Mouse (Mus musculus) CH12.LX (cell line): ENCODE results near the gene 2310039H08Rik. TPM values are rescaled to one million over a fixed set of nuclear protein-coding genes. Genes with fewer than 3 reads are reported as not detected.

Experiments
- DNase-seq: peaks from one replicate; pipeline ENCODE4 v3.0.0-alpha.2; 2013; ENCODE audit errors: extremely low read depth
- H3K27ac ChIP-seq: 2 replicates; pipeline ENCODE4 v1.5.1; 2012; ENCODE audit warnings: low read depth, mild to moderate bottlenecking, control low read depth, moderate library complexity; ENCODE audit not compliant: insufficient read depth
- H3K27me3 ChIP-seq: replicated peaks from 2 replicates; pipeline ENCODE3; 2012; ENCODE audit warnings: inconsistent platforms
- H3K36me3 ChIP-seq, 2 experiments: replicated peaks in 1 of 2; 2 replicates each; pipeline versions ENCODE3 to v1.6.1; 2012; ENCODE audit warnings: inconsistent platforms in 1 of 2, low read length in 1 of 2, mild to moderate bottlenecking in 1 of 2, mixed read lengths in 1 of 2, moderate library complexity in 1 of 2; ENCODE audit not compliant: control insufficient read depth in 1 of 2, insufficient read depth in 1 of 2
- H3K4me1 ChIP-seq, 2 experiments: 2 replicates each; pipeline ENCODE4 v1.6.1; 2012; ENCODE audit warnings: inconsistent platforms in 1 of 2, moderate library complexity in 1 of 2; ENCODE audit not compliant: insufficient read depth in 2 of 2, control insufficient read depth in 1 of 2
- H3K4me2 ChIP-seq: 2 replicates; pipeline ENCODE4 v1.6.1; 2012; ENCODE audit warnings: low read depth, mild to moderate bottlenecking, control low read depth; ENCODE audit not compliant: poor library complexity, insufficient read depth, severe bottlenecking
- H3K4me3 ChIP-seq, 3 experiments: fragments of 150-350 bp in 1 of 3; sonication (generic) in 1 of 3; replicated peaks in 1 of 3; 2 replicates each; pipeline versions ENCODE3 to v1.5.1; 2011 to 2012; ENCODE audit warnings: low read depth in 2 of 3, low read length in 2 of 3, mild to moderate bottlenecking in 2 of 3, moderate library complexity in 2 of 3, control low read depth in 1 of 3, improper control_type of control experiment in 1 of 3, inconsistent platforms in 1 of 3, mixed read lengths in 1 of 3; ENCODE audit not compliant: poor library complexity in 1 of 3
- H3K79me2 ChIP-seq: replicated peaks from 2 replicates; pipeline ENCODE4 v1.6.1; 2012; ENCODE audit warnings: mild to moderate bottlenecking, moderate library complexity; ENCODE audit not compliant: control insufficient read depth, poor library complexity, insufficient read depth, severe bottlenecking; ENCODE audit errors: extremely low read depth
- H3K9ac ChIP-seq: 2 replicates; pipeline ENCODE4 v1.6.1; 2012; ENCODE audit warnings: low read depth, mild to moderate bottlenecking, control low read depth, moderate library complexity; ENCODE audit not compliant: insufficient read depth
- H3K9me3 ChIP-seq: replicated peaks from 2 replicates; pipeline ENCODE3; 2012; ENCODE audit warnings: low read length, inconsistent platforms, mixed read lengths
- BHLHE40 ChIP-seq: IDR thresholded peaks from 2 replicates; pipeline ENCODE4 v1.6.1; 2011; ENCODE audit warnings: mild to moderate bottlenecking, low read depth, low read length, improper control_type of control experiment
- CHD1 ChIP-seq: IDR thresholded peaks from 2 replicates; pipeline ENCODE4 v1.6.1; 2012; ENCODE audit warnings: low read depth, low read length, improper control_type of control experiment, inconsistent platforms
- CTCF ChIP-seq, 2 experiments: IDR thresholded peaks in 1 of 2; conservative IDR thresholded peaks in 1 of 2; 2 replicates each; pipeline ENCODE4 v1.5.1; 2011 to 2012; ENCODE audit warnings: low read depth in 2 of 2, low read length in 2 of 2, improper control_type of control experiment in 1 of 2, inconsistent platforms in 1 of 2, mild to moderate bottlenecking in 1 of 2, moderate library complexity in 1 of 2
- E2F4 ChIP-seq: IDR thresholded peaks from 2 replicates; pipeline ENCODE4 v1.6.1; 2011; ENCODE audit warnings: low read depth, low read length, improper control_type of control experiment; ENCODE audit not compliant: insufficient replicate concordance
- ELF1 ChIP-seq: IDR thresholded peaks from 2 replicates; pipeline ENCODE4 v1.6.1; 2014; ENCODE audit warnings: low read depth, mild to moderate bottlenecking, inconsistent platforms, low read length, improper control_type of control experiment
- EP300 ChIP-seq: IDR thresholded peaks from 2 replicates; pipeline ENCODE4 v1.6.1; 2011; ENCODE audit warnings: low read length, improper control_type of control experiment
- GABPA ChIP-seq: IDR thresholded peaks from 2 replicates; pipeline ENCODE4 v1.6.1; 2012; ENCODE audit warnings: low read depth, low read length, improper control_type of control experiment, inconsistent platforms; ENCODE audit not compliant: insufficient replicate concordance
- HCFC1 ChIP-seq: IDR thresholded peaks from 2 replicates; pipeline ENCODE4 v1.6.1; 2012; ENCODE audit warnings: low read depth, mild to moderate bottlenecking, inconsistent platforms, low read length, improper control_type of control experiment
- IRF4 ChIP-seq: IDR thresholded peaks from 2 replicates; pipeline ENCODE4 v1.6.1; 2014; ENCODE audit warnings: low read depth, mild to moderate bottlenecking, inconsistent platforms, low read length, improper control_type of control experiment
- JUN ChIP-seq: IDR thresholded peaks from 2 replicates; pipeline ENCODE4 v1.6.1; 2011; ENCODE audit warnings: low read depth, mild to moderate bottlenecking, low read length, improper control_type of control experiment, moderate library complexity; ENCODE audit not compliant: insufficient read depth
- JUND ChIP-seq: conservative IDR thresholded peaks from 2 replicates; pipeline ENCODE4 v1.6.1; 2011; ENCODE audit warnings: low read depth, low read length, improper control_type of control experiment
- KAT2A ChIP-seq: IDR thresholded peaks from 2 replicates; pipeline ENCODE4 v1.6.1; 2012; ENCODE audit warnings: low read length, improper control_type of control experiment, inconsistent platforms; ENCODE audit not compliant: insufficient replicate concordance
- MAFK ChIP-seq: IDR thresholded peaks from 2 replicates; pipeline ENCODE4 v1.6.1; 2011; ENCODE audit warnings: low read length, improper control_type of control experiment; ENCODE audit not compliant: insufficient replicate concordance
- MAZ ChIP-seq: IDR thresholded peaks from 2 replicates; pipeline ENCODE4 v1.6.1; 2012; ENCODE audit warnings: low read depth, mild to moderate bottlenecking, inconsistent platforms, low read length, improper control_type of control experiment, moderate library complexity
- MEF2A ChIP-seq: IDR thresholded peaks from 2 replicates; pipeline ENCODE4 v1.6.1; 2014; ENCODE audit warnings: low read depth, mild to moderate bottlenecking, inconsistent platforms, low read length, improper control_type of control experiment, borderline replicate concordance
- MXI1 ChIP-seq: IDR thresholded peaks from 2 replicates; pipeline ENCODE4 v1.6.1; 2011; ENCODE audit warnings: mild to moderate bottlenecking, low read depth, low read length, improper control_type of control experiment
- MYC ChIP-seq: IDR thresholded peaks from 2 replicates; pipeline ENCODE4 v1.6.1; 2011; ENCODE audit warnings: low read depth, mild to moderate bottlenecking, improper control_type of control experiment, low read length
- NELFE ChIP-seq: IDR thresholded peaks from 2 replicates; pipeline ENCODE4 v1.6.1; 2011; ENCODE audit warnings: low read depth, low read length, improper control_type of control experiment
- NRF1 ChIP-seq: IDR thresholded peaks from 2 replicates; pipeline ENCODE4 v1.6.1; 2014; ENCODE audit warnings: low read depth, mild to moderate bottlenecking, inconsistent platforms, low read length, improper control_type of control experiment, moderate library complexity
- PAX5 ChIP-seq: IDR thresholded peaks from 2 replicates; pipeline ENCODE4 v1.6.1; 2012; ENCODE audit warnings: low read length, inconsistent platforms, mixed read lengths
- POLR2A ChIP-seq: IDR thresholded peaks from 2 replicates; pipeline ENCODE4 v1.6.1; 2011; ENCODE audit warnings: low read depth, mild to moderate bottlenecking, improper control_type of control experiment, low read length
- POLR2AphosphoS2 ChIP-seq: IDR thresholded peaks from 2 replicates; pipeline ENCODE4 v1.6.1; 2011; ENCODE audit warnings: low read depth, low read length, improper control_type of control experiment
- RAD21 ChIP-seq: IDR thresholded peaks from 2 replicates; pipeline ENCODE4 v1.6.1; 2011; ENCODE audit warnings: low read depth, mild to moderate bottlenecking, low read length, improper control_type of control experiment, moderate library complexity
- RCOR1 ChIP-seq: conservative IDR thresholded peaks from 2 replicates; pipeline ENCODE4 v1.6.1; 2012; ENCODE audit warnings: low read depth, mild to moderate bottlenecking, inconsistent platforms, low read length, improper control_type of control experiment
- SIN3A ChIP-seq: IDR thresholded peaks from 2 replicates; pipeline ENCODE4 v1.6.1; 2012; ENCODE audit warnings: low read length, improper control_type of control experiment, inconsistent platforms
- SMC3 ChIP-seq: IDR thresholded peaks from 2 replicates; pipeline ENCODE4 v1.6.1; 2011; ENCODE audit warnings: low read depth, low read length, improper control_type of control experiment
- TBP ChIP-seq: conservative IDR thresholded peaks from 2 replicates; pipeline ENCODE4 v1.6.1; 2011; ENCODE audit warnings: low read depth, low read length, improper control_type of control experiment
- TCF12 ChIP-seq: IDR thresholded peaks from 2 replicates; pipeline ENCODE4 v1.6.1; 2014; ENCODE audit warnings: low read depth, mild to moderate bottlenecking, inconsistent platforms, low read length, improper control_type of control experiment
- UBTF ChIP-seq: IDR thresholded peaks from 2 replicates; pipeline ENCODE4 v1.6.1; 2012; ENCODE audit warnings: low read depth, mild to moderate bottlenecking, inconsistent platforms, low read length, improper control_type of control experiment, moderate library complexity
- USF1 ChIP-seq: IDR thresholded peaks from 2 replicates; pipeline ENCODE4 v1.6.1; 2014; ENCODE audit warnings: low read depth, mild to moderate bottlenecking, inconsistent platforms, low read length, improper control_type of control experiment
- USF2 ChIP-seq: conservative IDR thresholded peaks from 2 replicates; pipeline ENCODE4 v1.6.1; 2011; ENCODE audit warnings: low read depth, low read length, improper control_type of control experiment
- ZC3H11A ChIP-seq: IDR thresholded peaks from 2 replicates; pipeline ENCODE4 v1.6.1; 2012; ENCODE audit warnings: low read depth, mild to moderate bottlenecking, inconsistent platforms, low read length, improper control_type of control experiment
- ZKSCAN1 ChIP-seq: IDR thresholded peaks from 2 replicates; pipeline ENCODE4 v1.6.1; 2012; ENCODE audit warnings: low read depth, inconsistent platforms, low read length, improper control_type of control experiment, borderline replicate concordance
- ZMIZ1 ChIP-seq: IDR thresholded peaks from 2 replicates; pipeline ENCODE4 v1.6.1; 2012; ENCODE audit warnings: low read depth, mild to moderate bottlenecking, inconsistent platforms, low read length, improper control_type of control experiment
- ZNF384 ChIP-seq: IDR thresholded peaks from 2 replicates; pipeline ENCODE4 v1.6.1; 2012; ENCODE audit warnings: low read depth, low read length, improper control_type of control experiment, inconsistent platforms
- dilution Hi-C: fragments of 300-500 bp; cut with MboI; formaldehyde crosslinking; loops from 2 replicates; pipeline ENCODE4 v1.14.3; 2020; ENCODE audit warnings: low sequenced_read_pairs; ENCODE audit not compliant: extremely low pct_unique_long_range_greater_than_20kb, extremely low pct_ligation_motif_present
- in situ Hi-C: fragments of 300-500 bp; cut with MboI; formaldehyde crosslinking; loops from 3 replicates; pipeline ENCODE4 v1.14.3; 2019; ENCODE audit warnings: low sequenced_read_pairs, low pct_ligation_motif_present, low pct_unique_long_range_greater_than_20kb, mixed read lengths
- polyA plus RNA-seq: library from polyadenylated mRNA; unstranded; fragments of >175 nt; gene quantifications from 2 replicates; pipeline ENCODE4 v1.2.1, GENCODE M21; 2012; ENCODE audit warnings: low read depth; ENCODE audit not compliant: insufficient read length
- total RNA-seq, 2 experiments: library from RNA; depleted of rRNA; stranded (reverse); fragments of 300-350 nt in 1 of 2; fragments of >200 nt in 1 of 2; gene quantifications; 2 replicates each; pipeline ENCODE4 v1.2.3; 2012 to 2014

Gene 2310039H08Rik
- total and polyA plus RNA-seq, 3 experiments, result 33.3 to 79.3 (median 65.8) TPM

- Histone ChIP-seq H3K79me2 (no peaks in the 10 kb centered on the region), H3K27me3 (no peaks in the 10 kb centered on the region), H3K4me2 (no peak overlapping the region), H3K9ac (no peak overlapping the region), H3K4me1 (peaks cover 6 to 11% of the 10 kb centered on the region in 2 experiments), H3K36me3 (peaks cover 46 to 75% of the 10 kb centered on the region in 2 experiments), H3K27ac (no peak overlapping the region), H3K9me3 (no peaks in the 10 kb centered on the region), H3K4me3 (no peak overlapping the region)
- in situ Hi-C loops (no loop called here), dilution Hi-C loops (no loop called here)
- no peak for DNase-seq
- TF ChIP-seq JUND, result no peak
- no peak for TF ChIP-seq POLR2AphosphoS2
- TF ChIP-seq ELF1, result no peak
- no peak for TF ChIP-seq SIN3A
- no peak for TF ChIP-seq PAX5
- no peak for TF ChIP-seq RCOR1
- peak; percentile 68 for TF ChIP-seq SMC3
- no peak for TF ChIP-seq NELFE
- TF ChIP-seq MAZ, result no peak
- TF ChIP-seq HCFC1, result no peak
- TF ChIP-seq JUN, result no peak
- no peak for TF ChIP-seq MYC
- no peak for TF ChIP-seq POLR2A
- TF ChIP-seq UBTF, result no peak
- TF ChIP-seq RAD21, result peak; percentile 74
- no peak for TF ChIP-seq MEF2A
- TF ChIP-seq TCF12, result no peak
- no peak for TF ChIP-seq MXI1
- TF ChIP-seq BHLHE40, result no peak
- no peak for TF ChIP-seq CHD1
- TF ChIP-seq ZMIZ1, result no peak
- no peak for TF ChIP-seq TBP
- peak; percentile 20 to 78; a peak in 2 of 4 replicates for TF ChIP-seq CTCF (conservative IDR thresholded peaks at IDR 0.05 in 1 of 2, IDR thresholded peaks at IDR 0.05 in 1 of 2; ENCODE audit: low read depth in 2 of 2, low read length in 2 of 2)
- no peak for TF ChIP-seq KAT2A
- TF ChIP-seq MAFK, result no peak
- no peak for TF ChIP-seq E2F4
- TF ChIP-seq GABPA, result no peak
- no peak for TF ChIP-seq USF1
- no peak for TF ChIP-seq IRF4
- TF ChIP-seq ZNF384, result no peak
- peak; percentile 25; the same call in 1 of the 2 replicates for TF ChIP-seq ZC3H11A
- TF ChIP-seq USF2, result no peak
- TF ChIP-seq ZKSCAN1, result no peak
- TF ChIP-seq NRF1, result no peak
- no peak for TF ChIP-seq EP300
- TF ChIP-seq, all 38 proteins: peak for 4
Observed at GRCm38 (mm10) chr17:46725273-46725672, 47.2 kb upstream of the 2310039H08Rik start.
